Comparison of ENCODE assay signal across 8 mouse cellular contexts in the genomic region with DNA sequence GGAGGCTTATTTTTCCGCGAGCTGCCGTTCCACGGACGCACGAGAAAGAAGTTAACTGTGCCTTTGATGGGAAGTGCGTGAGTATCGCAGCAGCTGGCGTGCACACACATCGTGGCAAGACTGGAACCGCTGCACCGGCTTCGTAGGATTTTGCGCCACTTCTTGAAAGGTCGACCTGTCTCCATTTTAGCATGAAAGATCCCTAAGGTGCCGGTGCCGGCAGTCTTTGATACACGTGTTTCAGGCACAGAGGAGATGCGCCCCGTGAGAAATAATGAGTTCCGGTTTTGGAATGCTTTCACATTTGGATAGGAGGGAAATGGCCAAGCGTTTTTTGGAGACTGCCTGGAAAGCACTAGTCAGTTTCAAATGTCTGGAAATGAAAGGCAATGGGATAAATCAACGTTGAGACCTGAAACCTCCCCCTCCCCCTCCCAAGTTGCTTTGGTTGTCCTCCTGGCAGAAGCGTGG. TPM values are rescaled to one million over a fixed set of nuclear protein-coding genes. Genes with fewer than 3 reads are reported as not detected.
DNase-seq lines count a peak whose midpoint lies in the region; ATAC-seq and TF ChIP-seq lines count a peak whose summit lies in the region.

No protein-coding gene starts in this region.

- H3K9me3 ChIP-seq in hindbrain, embryonic 16.5 days (ENCODE audit: control insufficient read depth, low read length) = no peaks in the 10 kb centered on the region
- no peaks in the 10 kb centered on the region for H3K9me3 ChIP-seq in limb, embryonic 13.5 days
- H3K9me3 ChIP-seq in midbrain, embryonic 11.5 days (ENCODE audit: control insufficient read depth, low read length) = no peaks in the 10 kb centered on the region

- no peaks in the 10 kb centered on the region for H3K36me3 ChIP-seq in hindbrain, embryonic 16.5 days (ENCODE audit: control insufficient read depth, insufficient read depth, low read length)
- H3K36me3 ChIP-seq in limb, embryonic 13.5 days = no peaks in the 10 kb centered on the region
- no peaks in the 10 kb centered on the region for H3K36me3 ChIP-seq in midbrain, embryonic 11.5 days (ENCODE audit: control insufficient read depth, insufficient read depth, low read length)
- no peaks in the 10 kb centered on the region for H3K36me3 ChIP-seq in testis, adult 2 months (ENCODE audit: control insufficient read depth, insufficient read depth, low read length)

- no peak for TF ChIP-seq CTCF in gastrocnemius, adult 2 months (IDR thresholded peaks at IDR 0.05)
- TF ChIP-seq CTCF in testis, adult 2 months (IDR thresholded peaks at IDR 0.05; ENCODE audit: control insufficient read depth, insufficient read depth, insufficient replicate concordance, low read depth, low read length) = no peak

- peak overlapping the region; percentile 57 for H3K9ac ChIP-seq in hindbrain, embryonic 16.5 days (ENCODE audit: low read depth, low read length)
- peak overlapping the region; percentile 72 for H3K9ac ChIP-seq in limb, embryonic 13.5 days
- peak overlapping the region; percentile 45 for H3K9ac ChIP-seq in midbrain, embryonic 11.5 days (ENCODE audit: low read length)

- 0 out of 2 replicates have a peak, but pooled peaks cover 3% of the 10 kb centered on the region for H3K27me3 ChIP-seq in hindbrain, embryonic 16.5 days (replicated peaks; ENCODE audit: control insufficient read depth, insufficient read depth, low read length)
- H3K27me3 ChIP-seq in limb, embryonic 13.5 days = peaks cover 4% of the 10 kb centered on the region; the same call in 1 of the 2 replicates
- H3K27me3 ChIP-seq in midbrain, embryonic 11.5 days (ENCODE audit: control insufficient read depth, insufficient read depth, low read length) = peaks cover 3% of the 10 kb centered on the region; the same call in 1 of the 2 replicates
- H3K27me3 ChIP-seq in testis, adult 2 months (ENCODE audit: control insufficient read depth, insufficient read depth, low read length) = no peaks in the 10 kb centered on the region

- peak overlapping the region; percentile 86 for H3K4me2 ChIP-seq in hindbrain, embryonic 16.5 days (ENCODE audit: low read length)
- peak overlapping the region; percentile 67 for H3K4me2 ChIP-seq in limb, embryonic 13.5 days (replicated peaks)
- H3K4me2 ChIP-seq in midbrain, embryonic 11.5 days = peak overlapping the region; percentile 59

- TF ChIP-seq POLR2A in testis, adult 2 months (IDR thresholded peaks at IDR 0.05; ENCODE audit: control insufficient read depth, low read depth, low read length) = 0 out of 2 replicates have a peak, but pooled peaks have one; percentile 6

- intact Hi-C loops in gastrocnemius, adult 2 months (cut with DNase I) = loop anchor here (2.0 to 10.0 kb wide), 2 partner anchors 137 to 233 kb away; no protein-coding TSS in a partner anchor

- peak; percentile 39 to 57 for DNase-seq in right cerebral cortex, adult 2 months (ENCODE audit: low spot score in 2 of 2)
- DNase-seq in right cerebral cortex, adult 18-20 months = no peak
- peak; percentile 53 to 61 for DNase-seq in cerebellum, postnatal 25 days
- peak; percentile 55 for DNase-seq in gastrocnemius, adult 2 months
- DNase-seq in midbrain, embryonic 11.5 days (ENCODE audit: low spot score, missing footprints) = no peak

- WGBS in hindbrain, embryonic 16.5 days = under 1% methylated on average over 24 of the region's 24 CpGs
- WGBS in limb, embryonic 13.5 days = under 1% methylated on average over 24 of the region's 24 CpGs
- under 1% methylated on average over 24 of the region's 24 CpGs for WGBS in midbrain, embryonic 11.5 days

- ATAC-seq in hindbrain, embryonic 16.5 days = no peak
- ATAC-seq in limb, embryonic 13.5 days (ENCODE audit: low FRiP score, low read depth) = peak; percentile 2; the same call in 1 of the 2 replicates
- peak; percentile 4; the same call in 1 of the 2 replicates for ATAC-seq in midbrain, embryonic 11.5 days (ENCODE audit: low FRiP score)

- H3K4me3 ChIP-seq in gastrocnemius, adult 2 months = peak overlapping the region; percentile 84
- H3K4me3 ChIP-seq in hindbrain, embryonic 16.5 days (ENCODE audit: low read length) = peak overlapping the region; percentile 82
- peak overlapping the region; percentile 89 for H3K4me3 ChIP-seq in limb, embryonic 13.5 days
- H3K4me3 ChIP-seq in midbrain, embryonic 11.5 days (ENCODE audit: low read depth, low read length) = peak overlapping the region; percentile 95
- peak overlapping the region; percentile 81 for H3K4me3 ChIP-seq in testis, adult 2 months (ENCODE audit: control insufficient read depth, low read depth, low read length)

- peaks cover 16% of the 10 kb centered on the region for H3K4me1 ChIP-seq in hindbrain, embryonic 16.5 days (ENCODE audit: control insufficient read depth, insufficient read depth, low read depth, low read length)
- H3K4me1 ChIP-seq in limb, embryonic 13.5 days = peaks cover 42% of the 10 kb centered on the region
- H3K4me1 ChIP-seq in midbrain, embryonic 11.5 days (ENCODE audit: control insufficient read depth, insufficient read depth, low read length) = peaks cover 30% of the 10 kb centered on the region
- peaks cover 9% of the 10 kb centered on the region for H3K4me1 ChIP-seq in testis, adult 2 months (ENCODE audit: control insufficient read depth, insufficient read depth, low read length)

- H3K27ac ChIP-seq in gastrocnemius, adult 2 months = peak overlapping the region; percentile 94
- peak overlapping the region; percentile 45 for H3K27ac ChIP-seq in hindbrain, embryonic 16.5 days (ENCODE audit: low read depth, low read length)
- peak overlapping the region; percentile 92 for H3K27ac ChIP-seq in limb, embryonic 13.5 days
- peak overlapping the region; percentile 20; the same call in 1 of the 2 replicates for H3K27ac ChIP-seq in midbrain, embryonic 11.5 days (ENCODE audit: low read depth, low read length)
- H3K27ac ChIP-seq in testis, adult 2 months (ENCODE audit: control insufficient read depth, insufficient read depth, low read depth, low read length) = peak overlapping the region; percentile 32

RNA-seq across cellular contexts. Expression of gene Tle1, which starts 0.8 kb away (rescaled TPM):
- 10 to 100 TPM; 20.0 to 22.9 TPM for total RNA-seq in gastrocnemius, adult 2 months (2021)
- polyA plus RNA-seq in hindbrain, embryonic 16.5 days (2015; fragmentation: Nextera tagmentation; extraction: Ambion mirVana) = 26.8 and 31.5 TPM in 2 replicates
- 27.8 and 30.7 TPM in 2 replicates for polyA plus RNA-seq in limb, embryonic 13.5 days (2015; fragmentation: Nextera tagmentation; extraction: Ambion mirVana)
- polyA plus RNA-seq in midbrain, embryonic 11.5 days (2014; fragmentation: Nextera tagmentation; extraction: Ambion mirVana) = 34.6 and 40.4 TPM in 2 replicates
- 11.4 and 13.5 TPM in 2 replicates for polyA plus RNA-seq in testis, adult 2 months (2012; rRNA removed)

Comparison
In these comparisons a context has a peak if more than half of its experiments do, and no peak if none do; other contexts are left out.
1. DNase-seq: peak in right cerebral cortex, adult 2 months (2 of 2), cerebellum, postnatal 25 days (2 of 2) and gastrocnemius, adult 2 months (single experiment); none in right cerebral cortex, adult 18-20 months (single experiment) and midbrain, embryonic 11.5 days (single experiment).
2. H3K27ac ChIP-seq: peak in every context shown above with its lines; median percentile 94 in gastrocnemius, adult 2 months; 92 in limb, embryonic 13.5 days; 45 in hindbrain, embryonic 16.5 days; 32 in testis, adult 2 months; 20 in midbrain, embryonic 11.5 days.
3. Peak in every context shown above with its lines, with median percentiles within 50 percentile points of each other: H3K4me3 ChIP-seq, H3K4me2 ChIP-seq and H3K9ac ChIP-seq.